Mouse (Mus musculus): ENCODE data around the gene Maml1. TPM values are rescaled to one million over a fixed set of nuclear protein-coding genes. Genes with fewer than 3 reads are reported as not detected.

Maml1 gene
- polyA plus RNA-seq, 1 experiment from 2014 or later = 5.6 TPM

DNA sequence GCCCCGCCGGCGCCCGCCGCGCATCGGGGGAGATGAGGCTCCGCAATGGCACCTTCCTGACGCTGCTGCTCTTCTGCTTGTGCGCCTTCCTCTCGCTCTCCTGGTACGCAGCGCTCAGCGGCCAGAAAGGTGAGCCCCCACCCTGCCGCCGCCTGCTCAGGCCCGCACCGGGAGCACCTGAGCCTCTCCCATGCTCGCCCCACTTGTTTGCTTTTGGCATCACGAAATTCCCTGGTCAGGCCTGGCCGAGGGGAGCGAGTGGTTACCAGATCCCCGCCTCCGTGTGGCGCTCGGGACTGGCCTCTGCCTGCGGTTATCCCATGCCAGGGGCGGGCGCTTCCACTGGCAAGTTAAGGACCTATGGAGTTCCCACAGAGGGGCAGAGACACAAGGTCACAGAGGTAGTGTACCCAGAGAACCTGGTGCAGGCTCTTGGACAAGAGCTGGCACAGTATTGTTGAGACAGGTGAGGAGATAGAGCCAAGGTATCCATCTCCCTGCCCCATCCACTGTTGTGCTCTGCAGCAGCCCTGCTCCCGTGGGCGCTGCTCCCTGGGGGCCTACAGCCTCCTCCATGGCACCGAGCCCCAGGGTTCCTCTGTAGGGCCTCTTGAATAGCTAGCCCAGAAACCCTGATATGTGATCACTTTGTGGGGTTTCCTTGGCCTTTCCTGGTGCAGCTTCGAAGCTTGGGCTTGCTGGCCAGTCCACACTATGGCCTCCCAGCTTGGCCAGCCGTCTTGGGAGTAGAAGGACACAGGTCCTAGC lies 66.3 kb downstream of the Maml1 start:
- Histone ChIP-seq H3K36me3 (ENCODE audit: control insufficient read depth, insufficient read depth, low read length) (peaks cover 4% of the 10 kb centered on the region; the same call in 1 of the 2 replicates), H3K4me1 (replicated peaks; ENCODE audit: control insufficient read depth, insufficient read depth, low read length) (peaks cover 39% of the 10 kb centered on the region), H3K4me3 (ENCODE audit: low read depth, low read length) (peak overlapping the region; percentile 96), H3K4me2 (peak overlapping the region; percentile 99), H3K27ac (ENCODE audit: low read depth, low read length) (peak overlapping the region; percentile 97), H3K9me3 (ENCODE audit: control insufficient read depth, low read length) (no peaks in the 10 kb centered on the region), H3K9ac (ENCODE audit: low read depth, low read length) (peak overlapping the region; percentile 98), H3K27me3 (replicated peaks; ENCODE audit: control insufficient read depth, insufficient read depth, low read length) (no peaks in the 10 kb centered on the region)
- ATAC-seq (replicated peaks; ENCODE audit: low FRiP score) = peak; percentile 13
- WGBS = 2% methylated on average over 34 of the region's 34 CpGs
- peak; percentile 69 for DNase-seq (ENCODE audit: low spot score)

DNA sequence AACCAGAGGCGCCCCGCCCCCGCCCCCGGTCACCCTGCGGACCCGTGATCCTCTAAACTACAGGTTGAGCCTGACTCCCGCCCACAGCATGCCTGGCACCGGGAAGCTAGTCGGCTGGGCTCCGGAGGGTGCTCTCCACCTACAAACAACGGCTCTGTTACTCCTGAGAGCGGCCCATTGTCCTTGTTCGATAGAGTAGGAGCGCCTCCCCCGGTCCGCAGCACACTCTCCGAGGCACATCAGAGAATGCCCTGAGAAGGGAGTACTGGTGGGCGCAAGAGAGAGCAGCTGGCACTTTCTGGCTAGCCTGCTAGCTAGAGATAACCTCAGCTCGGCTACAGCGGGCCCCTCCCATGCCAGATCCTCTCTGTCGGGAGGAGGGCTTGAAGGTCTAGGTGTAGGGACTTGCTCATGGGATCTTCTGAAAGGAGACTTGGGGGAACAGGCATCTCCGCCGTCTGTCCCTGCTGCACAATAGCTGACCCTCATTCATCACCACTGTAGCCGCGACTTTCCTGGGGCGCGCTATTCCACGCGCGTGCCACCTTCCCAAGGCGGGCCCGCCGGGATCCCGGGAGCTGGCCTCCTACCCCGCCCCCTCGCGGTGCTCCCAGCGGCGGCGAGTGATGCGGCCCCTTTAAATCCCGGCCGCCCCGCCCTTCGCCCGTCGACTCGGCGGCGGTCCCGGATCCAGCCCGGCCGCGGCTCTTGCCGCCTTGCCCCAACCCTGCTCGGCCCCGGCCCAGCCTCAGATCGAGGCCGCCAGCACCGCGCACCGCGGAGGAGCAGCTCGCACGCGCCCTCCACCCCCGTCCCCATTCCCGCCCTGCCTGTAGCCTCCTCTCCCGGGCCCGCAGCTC lies 67.2 kb downstream of the Maml1 start:
- Histone ChIP-seq H3K4me2 (peak overlapping the region; percentile 99), H3K36me3 (ENCODE audit: control insufficient read depth, insufficient read depth, low read length) (0 out of 2 replicates have a peak, but pooled peaks cover 3% of the 10 kb centered on the region), H3K27ac (ENCODE audit: low read depth, low read length) (peak overlapping the region; percentile 97), H3K4me3 (ENCODE audit: low read depth, low read length) (peak overlapping the region; percentile 96), H3K27me3 (replicated peaks; ENCODE audit: control insufficient read depth, insufficient read depth, low read length) (no peaks in the 10 kb centered on the region), H3K9me3 (ENCODE audit: control insufficient read depth, low read length) (no peaks in the 10 kb centered on the region), H3K4me1 (replicated peaks; ENCODE audit: control insufficient read depth, insufficient read depth, low read length) (peaks cover 37% of the 10 kb centered on the region), H3K9ac (ENCODE audit: low read depth, low read length) (peak overlapping the region; percentile 98)
- DNase-seq (ENCODE audit: low spot score) = peak; percentile 90
- ATAC-seq (replicated peaks; ENCODE audit: low FRiP score) = peak; percentile 93
- under 1% methylated on average over 70 of the region's 70 CpGs for WGBS

- peak overlapping the region; percentile 96 for H3K4me3 ChIP-seq (ENCODE audit: low read depth, low read length)
- H3K27ac ChIP-seq (ENCODE audit: low read depth, low read length) = peak overlapping the region; percentile 97
- 0 out of 2 replicates have a peak, but pooled peaks cover 3% of the 10 kb centered on the region for H3K36me3 ChIP-seq (ENCODE audit: control insufficient read depth, insufficient read depth, low read length)
- DNase-seq (ENCODE audit: low spot score) (peak; percentile 53), ATAC-seq (replicated peaks; ENCODE audit: low FRiP score) (no peak)
- peaks cover 38% of the 10 kb centered on the region for H3K4me1 ChIP-seq (replicated peaks; ENCODE audit: control insufficient read depth, insufficient read depth, low read length)
- no peaks in the 10 kb centered on the region for H3K27me3 ChIP-seq (replicated peaks; ENCODE audit: control insufficient read depth, insufficient read depth, low read length)
- 7% methylated on average over 17 of the region's 17 CpGs for WGBS
- no peaks in the 10 kb centered on the region for H3K9me3 ChIP-seq (ENCODE audit: control insufficient read depth, low read length)
- H3K4me2 ChIP-seq = peak overlapping the region; percentile 99
- H3K9ac ChIP-seq (ENCODE audit: low read depth, low read length) = peak overlapping the region; percentile 98
These were observed 68.1 kb downstream of the Maml1 start for GRCm38 (mm10) chr11:50223783-50224662.

- ATAC-seq (replicated peaks; ENCODE audit: low FRiP score) (no peak), DNase-seq (ENCODE audit: low spot score) (no peak)
- no peaks in the 10 kb centered on the region for H3K9me3 ChIP-seq (ENCODE audit: control insufficient read depth, low read length)
- H3K4me2 ChIP-seq = peak overlapping the region; percentile 99
- WGBS = 63% methylated on average over 7 of the region's 7 CpGs
- no peak overlapping the region for H3K27ac ChIP-seq (ENCODE audit: low read depth, low read length)
- no peaks in the 10 kb centered on the region for H3K36me3 ChIP-seq (ENCODE audit: control insufficient read depth, insufficient read depth, low read length)
- peaks cover 44% of the 10 kb centered on the region for H3K4me1 ChIP-seq (replicated peaks; ENCODE audit: control insufficient read depth, insufficient read depth, low read length)
- no peak overlapping the region for H3K9ac ChIP-seq (ENCODE audit: low read depth, low read length)
- no peaks in the 10 kb centered on the region for H3K27me3 ChIP-seq (replicated peaks; ENCODE audit: control insufficient read depth, insufficient read depth, low read length)
- H3K4me3 ChIP-seq (ENCODE audit: low read depth, low read length) = no peak overlapping the region
These were observed 69.4 kb downstream of the Maml1 start for GRCm38 (mm10) chr11:50222559-50223276.

DNA sequence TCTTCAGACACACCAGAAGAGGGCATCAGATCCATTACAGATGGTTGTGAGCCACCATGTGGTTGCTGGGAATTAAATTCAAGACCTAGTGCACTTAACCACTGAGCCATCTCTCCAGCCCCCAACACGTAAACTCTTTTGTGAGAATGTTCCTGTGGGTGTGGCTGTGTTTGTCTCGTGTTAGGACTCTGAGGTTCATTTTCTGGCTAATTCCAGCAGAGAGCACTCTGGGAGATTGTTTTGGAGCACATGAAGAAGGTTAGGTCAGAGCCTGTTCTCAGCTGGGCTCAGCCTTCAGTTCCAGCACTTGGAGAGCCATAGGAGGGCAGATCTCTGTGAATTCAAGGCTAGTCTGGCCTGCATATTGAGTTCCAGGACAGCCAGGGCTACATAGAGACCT lies 72.3 kb downstream of the Maml1 start:
- Histone ChIP-seq H3K27ac (ENCODE audit: low read depth, low read length) (no peak overlapping the region), H3K27me3 (replicated peaks; ENCODE audit: control insufficient read depth, insufficient read depth, low read length) (no peaks in the 10 kb centered on the region), H3K9ac (ENCODE audit: low read depth, low read length) (no peak overlapping the region), H3K4me3 (ENCODE audit: low read depth, low read length) (no peak overlapping the region), H3K36me3 (ENCODE audit: control insufficient read depth, insufficient read depth, low read length) (no peaks in the 10 kb centered on the region), H3K4me1 (replicated peaks; ENCODE audit: control insufficient read depth, insufficient read depth, low read length) (peaks cover 46% of the 10 kb centered on the region), H3K4me2 (no peak overlapping the region), H3K9me3 (ENCODE audit: control insufficient read depth, low read length) (no peaks in the 10 kb centered on the region)
- ATAC-seq (replicated peaks; ENCODE audit: low FRiP score) = no peak
- 58% methylated on average over 2 of the region's 2 CpGs for WGBS
- DNase-seq (ENCODE audit: low spot score) = no peak

DNA sequence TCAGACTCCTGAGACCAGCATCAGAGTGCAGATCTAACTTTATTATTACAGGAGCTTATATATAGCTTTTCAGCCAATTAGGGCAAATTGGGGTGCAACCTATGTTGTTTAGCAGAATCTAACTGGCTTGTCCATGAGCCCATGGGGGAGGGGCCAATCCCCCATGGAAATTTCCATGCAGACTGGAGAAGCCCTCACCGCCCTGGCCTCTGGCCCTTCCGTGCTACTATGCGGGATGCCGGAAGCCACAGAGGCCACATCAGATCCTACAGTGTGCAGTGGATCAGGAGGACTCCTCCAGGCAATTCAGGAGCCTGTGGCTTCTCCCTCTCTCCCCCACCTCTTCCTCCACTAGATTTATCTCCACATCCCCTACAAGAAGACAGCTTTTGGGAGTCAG lies 74.3 kb downstream of the Maml1 start:
- H3K9me3 ChIP-seq (ENCODE audit: control insufficient read depth, low read length) = no peaks in the 10 kb centered on the region
- peaks cover 40% of the 10 kb centered on the region for H3K4me1 ChIP-seq (replicated peaks; ENCODE audit: control insufficient read depth, insufficient read depth, low read length)
- no peaks in the 10 kb centered on the region for H3K36me3 ChIP-seq (ENCODE audit: control insufficient read depth, insufficient read depth, low read length)
- H3K9ac ChIP-seq (ENCODE audit: low read depth, low read length) = no peak overlapping the region
- no peak overlapping the region for H3K4me2 ChIP-seq
- ATAC-seq (replicated peaks; ENCODE audit: low FRiP score) (no peak), DNase-seq (ENCODE audit: low spot score) (no peak)
- no peak overlapping the region for H3K4me3 ChIP-seq (ENCODE audit: low read depth, low read length)
- H3K27ac ChIP-seq (ENCODE audit: low read depth, low read length) = no peak overlapping the region
- H3K27me3 ChIP-seq (replicated peaks; ENCODE audit: control insufficient read depth, insufficient read depth, low read length) = no peaks in the 10 kb centered on the region
- WGBS = 59% methylated on average over 4 of the region's 4 CpGs

GRCm38 (mm10) chr11:50216724-50217366 lies 75.3 kb downstream of the Maml1 start:
- peaks cover 43% of the 10 kb centered on the region for H3K4me1 ChIP-seq (replicated peaks; ENCODE audit: control insufficient read depth, insufficient read depth, low read length)
- DNase-seq (ENCODE audit: low spot score) (no peak), ATAC-seq (replicated peaks; ENCODE audit: low FRiP score) (no peak)
- no peak overlapping the region for H3K9ac ChIP-seq (ENCODE audit: low read depth, low read length)
- no peaks in the 10 kb centered on the region for H3K27me3 ChIP-seq (replicated peaks; ENCODE audit: control insufficient read depth, insufficient read depth, low read length)
- no peaks in the 10 kb centered on the region for H3K36me3 ChIP-seq (ENCODE audit: control insufficient read depth, insufficient read depth, low read length)
- no peak overlapping the region for H3K4me2 ChIP-seq
- no peak overlapping the region for H3K4me3 ChIP-seq (ENCODE audit: low read depth, low read length)
- no peaks in the 10 kb centered on the region for H3K9me3 ChIP-seq (ENCODE audit: control insufficient read depth, low read length)
- no peak overlapping the region for H3K27ac ChIP-seq (ENCODE audit: low read depth, low read length)
- 61% methylated on average over 4 of the region's 4 CpGs for WGBS
